Mouse (Mus musculus) forebrain, embryonic 16.5 days (tissue): ENCODE data around the gene Crtc2. TPM values are rescaled to one million over a fixed set of nuclear protein-coding genes. Genes with fewer than 3 reads are reported as not detected.

ENCODE experiments used
- microRNA-seq: library from miRNA; unstranded; fragments of <30 nt; microRNA quantifications from one replicate; pipeline ENCODE4, GENCODE M21; 2017
- polyA plus RNA-seq: library from polyadenylated mRNA; unstranded; fragments of >200 nt; fragmentation: Nextera tagmentation; extraction: Ambion mirVana; gene quantifications from 2 replicates; pipeline ENCODE4 v1.2.1, GENCODE M21; 2015

The Crtc2 gene
- polyA plus RNA-seq, 1 experiment from 2014 or later: 23.2 TPM

Small RNA genes lying within 50 kb of the gene (microRNA-seq; reads per million reads assigned to microRNA genes)
- not detected for gene Mir7012

Other genes starting within 250 kb of the Crtc2 start
- gene 4933434E20Rik, start 202.5 kb upstream of the Crtc2 start, polyA plus RNA-seq: 220 and 232 TPM in 2 replicates
- gene Ubap2l, start 201.5 kb upstream of the Crtc2 start, polyA plus RNA-seq: 146 and 158 TPM in 2 replicates
- 471 and 509 TPM in 2 replicates for gene Tpm3, start 181.5 kb upstream of the Crtc2 start, polyA plus RNA-seq
- gene Nup210l, start 150.0 kb upstream of the Crtc2 start, polyA plus RNA-seq: 0.22 and 0.42 TPM in 2 replicates
- 790 and 871 TPM in 2 replicates for gene Rps27, start 40.5 kb upstream of the Crtc2 start, polyA plus RNA-seq
- gene Rab13, start 40.5 kb upstream of the Crtc2 start, polyA plus RNA-seq: 21.7 and 22.2 TPM in 2 replicates
- 106 and 114 TPM in 2 replicates for gene Jtb, start 22.6 kb upstream of the Crtc2 start, polyA plus RNA-seq
- gene Creb3l4, start 10.7 kb upstream of the Crtc2 start, polyA plus RNA-seq: 2.7 and 3.3 TPM in 2 replicates
- 42.5 and 43.1 TPM in 2 replicates for gene Slc39a1, start 6.0 kb upstream of the Crtc2 start, polyA plus RNA-seq
- 5.3 and 6.7 TPM in 2 replicates for gene Dennd4b, start 11.0 kb downstream of the Crtc2 start, polyA plus RNA-seq
- 15.2 and 16.5 TPM in 2 replicates for gene Gatad2b, start 39.0 kb downstream of the Crtc2 start, polyA plus RNA-seq
- 17.1 and 20.0 TPM in 2 replicates for gene Slc27a3, start 135.8 kb downstream of the Crtc2 start, polyA plus RNA-seq
- 32.2 and 32.3 TPM in 2 replicates for gene Ints3, start 179.5 kb downstream of the Crtc2 start, polyA plus RNA-seq
- gene Npr1, start 211.7 kb downstream of the Crtc2 start, polyA plus RNA-seq: 2.1 and 2.6 TPM in 2 replicates
- gene Ilf2, start 222.0 kb downstream of the Crtc2 start, polyA plus RNA-seq: 331 and 336 TPM in 2 replicates
- gene Snapin, start 236.9 kb downstream of the Crtc2 start, polyA plus RNA-seq: 76.8 and 83.3 TPM in 2 replicates